Mouse (Mus musculus) stomach, embryonic 14.5 days (tissue): ENCODE results near the gene Pcnx. TPM values are rescaled to one million over a fixed set of nuclear protein-coding genes. Genes with fewer than 3 reads are reported as not detected.
A peak's percentile ranks its signal among the peaks of the same experiment; 100 is the strongest.

Source experiments
- ATAC-seq: fragments of 200-750 bp; cut with Nextera tagmentation; 2 replicates; pipeline ENCODE4 v1.8.0; 2017; ENCODE audit warnings: low read depth, moderate TSS enrichment; ENCODE audit not compliant: insufficient number of reproducible peaks, insufficient read depth, low FRiP score
- H3K27ac ChIP-seq: fragments of 300-500 bp; sonication (generic); 2 replicates; pipeline ENCODE4 v1.5.1; 2014; ENCODE audit warnings: mild to moderate bottlenecking, low read length, moderate library complexity, mixed read lengths
- H3K27me3 ChIP-seq: fragments of 300-500 bp; sonication (generic); 2 replicates; pipeline ENCODE4 v1.6.1; 2014; ENCODE audit warnings: low read length, control low read depth, mixed read lengths; ENCODE audit not compliant: control insufficient read depth, insufficient read depth
- H3K36me3 ChIP-seq: fragments of 300-500 bp; sonication (generic); 2 replicates; pipeline ENCODE4 v1.6.1; 2014; ENCODE audit warnings: mild to moderate bottlenecking, control low read depth, low read length, moderate library complexity, mixed read lengths; ENCODE audit not compliant: control insufficient read depth, insufficient read depth
- H3K4me1 ChIP-seq: fragments of 300-500 bp; sonication (generic); 2 replicates; pipeline ENCODE4 v1.6.1; 2014; ENCODE audit warnings: low read length, control low read depth, mixed read lengths; ENCODE audit not compliant: control insufficient read depth, insufficient read depth
- H3K4me2 ChIP-seq: fragments of 300-500 bp; sonication (generic); replicated peaks from 2 replicates; pipeline ENCODE4 v1.6.1; 2014; ENCODE audit warnings: low read depth, low read length, control low read depth
- H3K4me3 ChIP-seq: fragments of 300-500 bp; sonication (generic); 2 replicates; pipeline ENCODE4 v1.5.1; 2014; ENCODE audit warnings: low read depth, low read length, control low read depth
- H3K9ac ChIP-seq: fragments of 300-500 bp; sonication (generic); replicated peaks from 2 replicates; pipeline ENCODE4 v1.6.1; 2014; ENCODE audit warnings: low read depth, mild to moderate bottlenecking, control low read depth, low read length, moderate library complexity, mixed read lengths
- H3K9me3 ChIP-seq: fragments of 300-500 bp; sonication (generic); 2 replicates; pipeline ENCODE4 v1.6.1; 2016; ENCODE audit warnings: low read depth, low read length, control low read depth; ENCODE audit not compliant: control insufficient read depth
- WGBS: fragments of 180-500 bp; shearing (Covaris S2); extraction: QIAGEN DNeasy Blood & Tissue Kit; methylation state at CpG from one replicate; pipeline ENCODE4 v1.1.7; 2014; 5-methylcytosine and 5-hydroxymethylcytosine counted together
- polyA plus RNA-seq: library from polyadenylated mRNA; unstranded; fragments of >200 nt; fragmentation: Nextera tagmentation; extraction: Ambion mirVana; gene quantifications from 2 replicates; pipeline ENCODE4 v1.2.1, GENCODE M21; 2014

Gene Pcnx
- polyA plus RNA-seq, 1 experiment from 2014 or later: 17.4 TPM

- Histone ChIP-seq H3K4me2 (no peak overlapping the region), H3K27ac (no peak overlapping the region), H3K27me3 (no peaks in the 10 kb centered on the region), H3K9me3 (no peaks in the 10 kb centered on the region), H3K4me3 (no peak overlapping the region), H3K9ac (no peak overlapping the region), H3K36me3 (peaks cover 30% of the 10 kb centered on the region), H3K4me1 (no peaks in the 10 kb centered on the region)
- no peak for ATAC-seq
- WGBS: 89% methylated on average over 19 of the region's 19 CpGs
These were observed 111.4 kb downstream of the Pcnx start for GRCm38 (mm10) chr12:81971042-81971883.

DNA sequence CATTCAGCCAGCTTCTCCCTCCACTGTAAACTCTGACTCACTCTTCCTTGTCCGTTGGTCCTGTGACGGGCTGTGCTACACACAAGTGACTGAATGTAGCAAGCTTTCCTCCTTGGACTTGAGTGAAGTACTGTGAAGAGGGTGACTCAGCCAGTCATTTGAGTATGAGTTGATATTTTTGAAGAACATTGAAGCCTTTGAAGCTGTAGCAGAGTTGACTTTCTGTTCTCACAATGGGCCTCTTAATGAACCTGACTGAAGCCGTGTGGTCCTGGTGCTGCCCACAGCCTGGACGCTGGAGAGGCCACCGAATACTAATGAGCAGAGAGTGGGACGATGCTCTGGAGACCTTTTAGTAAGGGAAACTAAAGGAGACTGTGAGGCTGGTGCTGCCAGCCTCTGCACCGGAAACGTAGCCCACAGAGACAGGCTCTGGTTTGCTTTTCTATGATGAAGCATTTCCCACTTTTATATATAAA is 112.1 kb downstream of the Pcnx start:
- H3K4me1 ChIP-seq: no peaks in the 10 kb centered on the region
- ATAC-seq: no peak
- no peak overlapping the region for H3K4me3 ChIP-seq
- no peaks in the 10 kb centered on the region for H3K9me3 ChIP-seq
- peaks cover 31% of the 10 kb centered on the region for H3K36me3 ChIP-seq
- no peak overlapping the region for H3K27ac ChIP-seq
- WGBS: 82% methylated on average over 8 of the region's 8 CpGs
- H3K4me2 ChIP-seq: no peak overlapping the region
- no peak overlapping the region for H3K9ac ChIP-seq
- H3K27me3 ChIP-seq: no peaks in the 10 kb centered on the region

DNA sequence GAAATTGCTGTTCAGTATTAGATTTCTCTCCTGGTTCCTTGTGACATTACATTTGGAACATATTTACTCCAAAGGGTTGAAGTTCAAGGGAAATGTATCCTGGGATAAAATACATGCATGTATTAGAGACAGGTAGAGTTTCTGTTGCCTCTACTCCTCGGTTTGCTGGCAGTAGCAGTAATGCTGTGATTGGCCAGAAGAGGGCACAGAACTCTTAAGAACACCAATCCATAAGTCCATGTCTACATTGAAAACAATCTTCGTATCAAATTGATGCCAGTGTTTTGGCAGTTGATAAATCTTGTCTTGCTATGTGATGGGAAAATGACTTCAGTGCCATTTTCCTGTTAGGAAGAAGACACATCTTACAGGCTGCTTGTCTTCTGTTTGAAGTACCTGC is 115.0 kb downstream of the Pcnx start:
- H3K36me3 ChIP-seq: peaks cover 43% of the 10 kb centered on the region
- H3K4me1 ChIP-seq: no peaks in the 10 kb centered on the region
- H3K27ac ChIP-seq: no peak overlapping the region
- H3K9me3 ChIP-seq: no peaks in the 10 kb centered on the region
- H3K4me2 ChIP-seq: no peak overlapping the region
- no peak overlapping the region for H3K4me3 ChIP-seq
- no peak overlapping the region for H3K9ac ChIP-seq
- ATAC-seq: no peak
- WGBS: 66% methylated on average over 2 of the region's 2 CpGs
- H3K27me3 ChIP-seq: no peaks in the 10 kb centered on the region

DNA sequence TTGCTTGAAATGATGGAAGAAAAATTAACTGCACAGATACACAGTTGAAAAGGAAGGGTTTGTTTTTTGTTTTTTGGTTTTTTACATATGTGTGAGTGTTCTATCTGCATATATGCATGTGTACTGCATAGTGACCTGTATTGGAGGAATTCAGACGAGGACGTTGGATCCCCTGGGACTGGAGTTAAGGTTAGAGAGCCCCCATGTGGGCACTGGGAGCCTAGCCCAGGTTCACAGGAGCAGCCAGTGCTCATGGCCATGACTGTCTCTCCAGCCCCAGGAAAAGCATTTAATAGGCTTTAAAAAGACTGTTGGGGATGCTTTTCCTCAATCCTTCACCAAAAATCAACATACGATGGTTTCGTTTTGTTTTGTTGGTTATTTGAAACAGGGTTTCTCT is 117.5 kb downstream of the Pcnx start:
- no peak overlapping the region for H3K9ac ChIP-seq
- no peak for ATAC-seq
- no peaks in the 10 kb centered on the region for H3K9me3 ChIP-seq
- H3K4me2 ChIP-seq: no peak overlapping the region
- peaks cover 58% of the 10 kb centered on the region for H3K36me3 ChIP-seq
- 76% methylated on average over 4 of the region's 4 CpGs for WGBS
- H3K27me3 ChIP-seq: no peaks in the 10 kb centered on the region
- H3K4me3 ChIP-seq: no peak overlapping the region
- no peak overlapping the region for H3K27ac ChIP-seq
- no peaks in the 10 kb centered on the region for H3K4me1 ChIP-seq

DNA sequence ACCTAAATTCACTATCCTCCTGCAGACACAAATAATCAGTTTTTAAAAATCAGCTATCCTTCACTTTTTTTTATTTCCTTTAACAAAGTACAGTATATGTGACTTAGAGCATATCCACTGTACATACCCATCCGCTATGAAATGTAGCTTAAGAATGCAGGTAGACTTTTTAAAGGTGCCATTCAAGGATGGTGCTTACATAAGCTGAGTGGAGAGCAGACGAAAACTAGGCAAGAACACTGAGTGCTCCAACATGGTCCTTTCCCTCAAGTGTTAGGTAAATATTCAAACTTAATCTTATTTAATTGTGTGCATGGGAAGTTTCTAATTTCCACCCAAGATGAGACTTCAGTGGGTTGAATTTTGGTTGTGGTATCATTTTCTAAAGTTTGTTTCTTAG is 119.5 kb downstream of the Pcnx start:
- Histone ChIP-seq H3K27ac (no peak overlapping the region), H3K9ac (no peak overlapping the region), H3K27me3 (no peaks in the 10 kb centered on the region), H3K4me2 (no peak overlapping the region), H3K9me3 (no peaks in the 10 kb centered on the region), H3K4me1 (no peaks in the 10 kb centered on the region), H3K4me3 (no peak overlapping the region), H3K36me3 (peaks cover 58% of the 10 kb centered on the region)
- 90% methylated on average over 2 of the region's 2 CpGs for WGBS
- ATAC-seq: no peak

DNA sequence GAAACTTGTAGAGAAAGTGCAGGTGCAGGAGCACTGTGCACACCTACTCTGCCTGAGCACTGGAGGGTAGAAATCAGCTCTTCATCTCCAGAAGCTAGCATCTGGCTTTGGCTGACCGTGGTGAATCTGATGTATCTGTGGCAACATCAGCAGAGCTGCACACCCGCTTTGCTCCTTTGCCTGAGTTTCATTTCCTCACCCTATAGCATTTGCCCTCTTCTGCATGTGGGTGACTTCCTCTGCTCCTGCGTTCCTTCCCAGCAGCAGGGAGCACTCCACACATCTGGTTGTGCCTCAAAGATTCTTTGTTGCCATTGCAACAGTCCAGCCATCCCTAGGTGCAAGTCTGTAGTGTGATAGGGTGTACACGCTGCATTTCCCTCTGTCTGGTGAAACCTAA is 132.3 kb downstream of the Pcnx start:
- Histone ChIP-seq H3K9me3 (no peaks in the 10 kb centered on the region), H3K4me2 (no peak overlapping the region), H3K4me3 (no peak overlapping the region), H3K36me3 (peaks cover 46% of the 10 kb centered on the region), H3K4me1 (peaks cover 3% of the 10 kb centered on the region; the same call in 1 of the 2 replicates), H3K9ac (no peak overlapping the region), H3K27ac (no peak overlapping the region), H3K27me3 (no peaks in the 10 kb centered on the region)
- 90% methylated on average over 4 of the region's 4 CpGs for WGBS
- ATAC-seq: no peak

DNA sequence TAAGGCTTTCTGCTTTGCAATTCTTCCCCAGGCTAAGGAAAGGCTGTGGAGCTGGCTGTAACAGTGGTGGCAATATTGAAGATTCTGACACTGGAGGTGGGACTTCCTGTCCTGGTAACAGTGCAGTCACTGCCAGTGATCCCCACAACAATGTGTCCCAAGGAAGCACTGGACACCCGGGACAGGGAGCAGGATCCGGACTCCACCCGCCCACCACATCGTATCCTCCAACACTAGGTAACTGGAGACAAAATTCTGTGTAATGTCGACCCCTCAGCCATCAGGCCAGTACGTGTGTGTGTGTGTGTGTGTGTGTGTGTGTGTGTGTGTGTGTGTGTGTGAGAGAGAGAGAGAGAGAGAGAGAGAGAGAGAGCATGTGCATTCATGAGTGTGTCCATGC is 133.2 kb downstream of the Pcnx start:
- WGBS: 82% methylated on average over 6 of the region's 6 CpGs
- no peak overlapping the region for H3K9ac ChIP-seq
- no peaks in the 10 kb centered on the region for H3K27me3 ChIP-seq
- H3K4me2 ChIP-seq: no peak overlapping the region
- no peak overlapping the region for H3K4me3 ChIP-seq
- H3K27ac ChIP-seq: no peak overlapping the region
- no peaks in the 10 kb centered on the region for H3K9me3 ChIP-seq
- peaks cover 3% of the 10 kb centered on the region; the same call in 1 of the 2 replicates for H3K4me1 ChIP-seq
- ATAC-seq: no peak
- peaks cover 40% of the 10 kb centered on the region for H3K36me3 ChIP-seq

DNA sequence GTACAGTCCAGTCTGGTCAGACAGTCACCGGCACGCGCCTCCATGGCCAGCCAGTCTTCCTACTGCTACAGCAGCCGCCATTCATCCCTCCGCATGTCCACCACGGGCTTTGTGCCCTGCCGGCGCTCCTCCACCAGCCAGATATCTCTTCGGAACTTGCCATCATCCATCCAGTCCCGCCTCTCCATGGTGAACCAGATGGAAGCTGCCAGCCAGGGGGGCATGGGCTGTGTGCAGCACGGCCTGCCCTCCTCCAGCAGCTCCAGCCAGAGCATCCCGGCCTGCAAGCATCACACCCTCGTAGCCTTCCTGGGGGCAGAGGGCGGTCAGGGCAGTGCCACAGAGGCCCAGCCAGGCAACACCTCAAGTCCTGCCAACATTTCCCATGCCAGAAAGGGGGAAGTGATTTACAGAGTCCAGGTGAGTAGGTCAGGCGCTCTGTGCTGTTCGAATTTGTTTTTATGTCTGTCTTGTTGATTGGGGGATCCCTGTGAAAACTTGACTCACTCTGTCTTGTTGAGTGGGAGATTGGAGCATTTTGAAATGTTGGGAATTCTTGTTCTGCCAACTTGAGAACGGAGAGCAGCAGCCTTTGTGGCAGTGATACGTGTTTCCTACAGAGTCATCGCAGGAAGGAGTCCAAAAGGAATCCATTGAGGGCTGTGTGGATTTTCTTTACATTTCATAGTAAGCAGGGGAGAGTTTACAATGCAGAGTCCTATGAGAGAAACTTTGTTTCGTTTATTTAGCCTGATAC is 135.3 kb downstream of the Pcnx start:
- H3K9me3 ChIP-seq: no peaks in the 10 kb centered on the region
- H3K4me2 ChIP-seq: no peak overlapping the region
- H3K9ac ChIP-seq: no peak overlapping the region
- H3K27me3 ChIP-seq: no peaks in the 10 kb centered on the region
- 81% methylated on average over 20 of the region's 20 CpGs for WGBS
- ATAC-seq: no peak
- H3K4me1 ChIP-seq: peaks cover 3% of the 10 kb centered on the region; the same call in 1 of the 2 replicates
- peaks cover 34% of the 10 kb centered on the region for H3K36me3 ChIP-seq
- H3K27ac ChIP-seq: peak overlapping the region; percentile 80; the same call in 1 of the 2 replicates
- H3K4me3 ChIP-seq: no peak overlapping the region
